Mouse (Mus musculus): ENCODE data around the gene Xlr3c.
"Not testable (repeated sequence)": the region's sequence is repeated elsewhere in the genome, so short reads cannot be mapped to it uniquely, and the experiment has no call there.

The Xlr3c gene

DNA sequence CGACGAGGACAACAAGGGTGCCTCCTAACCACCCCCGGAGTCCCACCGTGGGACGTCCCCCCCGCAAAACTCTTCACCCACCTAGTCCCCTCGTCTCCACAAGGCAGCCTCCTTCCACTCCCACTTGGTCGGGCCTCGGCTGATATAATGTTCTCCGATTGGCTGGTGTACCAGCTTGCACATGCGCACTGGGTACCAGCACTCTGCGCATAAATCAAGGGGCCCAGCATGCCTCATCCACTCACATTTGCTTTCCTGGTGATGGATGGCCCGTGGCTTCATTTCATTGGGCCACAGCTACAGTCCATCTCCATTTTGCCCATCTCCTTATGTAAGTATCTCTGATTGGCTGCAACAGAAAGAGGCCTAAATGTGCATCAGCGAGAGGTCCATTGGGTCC lies at the start of gene Xlr3c:
Gene Xlr3c, minus strand, starts transcription at position 121 of the 400 bp plus-strand sequence.
- DNase-seq (ENCODE audit: low spot score in 2 of 2), result not testable (repeated sequence)

DNA sequence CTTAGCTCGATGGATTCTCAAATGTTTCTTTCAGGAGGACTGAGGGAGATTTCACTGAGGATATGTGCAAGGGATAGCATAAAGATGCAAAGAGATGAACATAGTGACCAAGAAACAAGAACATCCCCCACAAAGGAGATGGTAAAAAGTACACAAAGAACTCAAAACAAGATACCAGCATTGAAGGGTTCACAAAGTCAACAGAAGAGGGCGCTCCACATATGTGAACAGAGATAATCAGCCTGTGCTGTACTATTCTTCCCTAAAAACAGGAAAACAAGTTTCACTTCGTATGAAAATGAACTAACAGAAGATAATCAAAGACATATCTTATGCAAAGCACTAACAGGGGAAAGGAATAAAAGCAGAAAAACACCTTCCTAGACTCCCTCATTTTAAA lies 47.3 kb upstream of the Xlr3c start:
- peak in 1 of 2 experiments; percentile 14 for DNase-seq (ENCODE audit: low spot score in 2 of 2)

DNA sequence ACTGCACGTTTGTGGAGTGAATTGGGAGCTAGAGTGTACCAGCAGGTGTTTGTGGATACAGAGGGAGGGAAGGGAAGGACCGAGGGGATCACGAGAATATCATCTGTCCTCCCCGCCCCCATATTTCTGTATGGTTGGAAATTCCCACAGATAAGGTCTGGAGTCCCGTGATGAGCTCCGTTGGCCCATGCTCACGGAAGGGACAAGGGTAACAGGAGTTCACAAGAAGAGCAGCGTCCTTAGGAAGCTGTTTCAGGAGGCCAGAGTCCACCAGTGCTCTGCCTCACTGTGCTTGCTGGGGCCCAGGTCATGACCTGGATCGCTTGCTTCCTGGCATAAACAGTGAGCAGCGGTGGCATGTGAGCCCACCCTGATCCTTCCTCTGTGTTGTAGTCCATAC lies 30.6 kb upstream of the Xlr3c start:
- not testable (repeated sequence) for DNase-seq (ENCODE audit: low spot score in 2 of 2)

DNA sequence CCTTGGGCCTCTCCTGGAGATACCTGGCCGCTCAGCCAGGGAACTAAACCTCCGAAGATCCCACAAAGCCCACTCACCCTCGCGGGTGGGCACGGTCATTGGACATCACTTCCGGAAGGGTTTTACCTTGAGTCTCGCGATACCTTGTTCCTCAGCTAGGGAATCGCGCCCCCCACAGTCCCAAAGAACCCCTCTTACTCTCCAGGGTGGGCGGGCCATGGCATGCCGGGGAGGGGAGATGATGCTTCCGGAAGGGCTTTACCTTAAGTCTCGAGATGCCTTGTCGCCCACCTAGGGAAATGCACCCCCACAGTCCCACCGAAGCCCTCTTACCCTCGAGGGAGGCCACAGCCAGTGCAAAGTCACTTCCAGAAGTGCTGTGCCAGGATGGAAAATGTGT lies 27.7 kb upstream of the Xlr3c start, which contains the start of the genes Xlr5a and Xlr5c:
Gene Xlr5a, minus strand, starts transcription at position 101 of the 400 bp plus-strand sequence.
Gene Xlr5c, minus strand, starts transcription at position 101 of the 400 bp plus-strand sequence.
- not testable (repeated sequence) for DNase-seq (ENCODE audit: low spot score in 2 of 2)

DNA sequence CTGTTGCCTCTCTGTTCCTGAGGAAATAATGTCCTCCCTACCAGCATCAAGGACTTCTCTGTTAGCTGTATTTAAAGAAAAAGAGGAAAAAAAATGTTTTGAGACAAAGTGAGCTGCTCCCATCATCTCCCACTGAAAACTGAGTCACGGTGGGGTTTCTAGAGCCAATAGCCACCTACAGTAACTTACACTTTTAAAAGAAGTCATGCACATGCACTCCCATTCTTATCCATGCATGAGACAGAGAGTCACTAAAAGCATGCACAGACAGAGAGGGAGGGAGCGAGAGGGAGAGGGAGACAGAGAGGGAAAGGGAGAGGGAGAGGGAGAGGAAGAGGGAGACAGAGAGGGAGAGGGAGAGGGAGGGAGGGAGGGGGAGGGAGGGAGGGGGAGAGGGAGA lies 2.8 kb downstream of the Xlr3c start:
- DNase-seq (ENCODE audit: low spot score in 2 of 2), result not testable (repeated sequence)

DNA sequence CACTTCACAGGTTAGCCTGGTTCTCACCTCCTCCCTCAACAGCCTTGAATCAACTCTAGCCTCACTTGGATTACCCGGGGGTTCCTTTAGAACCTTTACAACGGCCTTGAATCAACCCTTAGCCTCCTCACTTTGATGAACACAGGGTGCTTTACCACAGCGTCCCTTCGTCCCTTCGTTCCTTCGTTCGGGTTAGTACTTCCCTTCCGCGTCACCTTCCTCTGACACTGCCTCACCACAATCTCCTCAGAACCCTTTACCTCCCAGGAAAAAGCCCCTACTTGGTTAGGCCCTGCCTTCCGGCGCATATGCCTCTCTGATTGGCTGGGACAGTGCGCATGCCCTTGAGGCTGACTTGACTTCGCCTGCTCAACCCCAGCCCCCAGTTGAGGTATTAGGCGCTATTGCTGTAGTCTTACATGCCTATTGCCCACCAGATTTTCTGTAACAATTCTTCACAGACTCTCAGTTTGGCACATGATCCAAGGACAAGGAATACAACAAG lies 22.3 kb downstream of the Xlr3c start, which contains the start of gene Xlr4c:
Gene Xlr4c, minus strand, starts transcription at position 310 of the 505 bp plus-strand sequence.
- DNase-seq (ENCODE audit: low spot score in 2 of 2), result not testable (repeated sequence)

DNA sequence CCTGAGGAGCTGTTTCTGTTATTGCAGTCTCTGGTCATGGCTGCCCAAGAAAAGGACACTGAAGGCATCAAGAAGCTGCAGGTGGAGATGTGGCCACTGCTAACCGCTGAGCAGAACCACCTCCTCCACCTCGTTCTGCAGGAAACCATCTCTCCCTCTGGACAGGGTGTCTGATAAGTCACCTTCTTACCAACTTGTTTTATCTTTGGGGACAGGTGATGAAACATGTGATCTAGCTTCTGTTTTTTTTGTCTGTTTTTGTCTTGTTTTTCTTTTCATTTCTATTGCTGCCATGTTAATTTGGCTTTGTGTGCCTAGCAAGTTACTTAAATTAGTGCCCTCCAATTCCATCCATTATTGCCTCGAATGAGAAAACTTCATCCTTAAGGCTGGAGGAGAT lies 35.9 kb downstream of the Xlr3c start:
- DNase-seq (ENCODE audit: low spot score in 2 of 2), result no peak

DNA sequence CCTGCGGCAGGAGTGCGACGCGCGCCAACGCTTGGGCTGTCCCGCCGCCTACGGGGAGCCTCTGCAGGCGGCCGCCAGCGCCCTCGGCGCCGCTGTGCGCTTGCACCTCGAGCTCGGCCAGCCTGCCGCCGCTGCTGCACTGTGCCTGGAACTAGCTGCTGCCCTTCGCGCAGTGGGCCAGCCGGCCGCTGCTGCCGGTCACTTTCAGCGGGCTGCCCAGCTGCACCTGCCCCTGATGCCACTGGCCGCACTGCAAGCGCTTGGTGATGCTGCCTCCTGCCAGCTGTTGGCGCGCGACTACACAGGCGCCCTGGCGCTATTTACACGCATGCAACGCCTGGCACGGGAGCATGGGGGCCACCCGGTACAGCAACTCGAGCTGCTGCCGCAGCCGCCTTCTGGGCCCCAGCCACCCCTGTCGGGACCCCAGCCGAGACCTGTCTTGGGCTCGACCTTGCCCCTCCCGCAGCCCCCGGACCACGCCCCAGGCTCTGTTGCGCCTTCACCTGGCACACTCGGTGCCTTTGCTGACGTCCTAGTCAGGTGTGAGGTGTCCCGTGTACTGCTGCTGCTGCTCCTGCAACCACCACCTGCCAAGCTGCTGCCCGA lies 36.5 kb downstream of the Xlr3c start:
- peak; percentile 24 to 49 for DNase-seq (ENCODE audit: low spot score in 2 of 2)

DNA sequence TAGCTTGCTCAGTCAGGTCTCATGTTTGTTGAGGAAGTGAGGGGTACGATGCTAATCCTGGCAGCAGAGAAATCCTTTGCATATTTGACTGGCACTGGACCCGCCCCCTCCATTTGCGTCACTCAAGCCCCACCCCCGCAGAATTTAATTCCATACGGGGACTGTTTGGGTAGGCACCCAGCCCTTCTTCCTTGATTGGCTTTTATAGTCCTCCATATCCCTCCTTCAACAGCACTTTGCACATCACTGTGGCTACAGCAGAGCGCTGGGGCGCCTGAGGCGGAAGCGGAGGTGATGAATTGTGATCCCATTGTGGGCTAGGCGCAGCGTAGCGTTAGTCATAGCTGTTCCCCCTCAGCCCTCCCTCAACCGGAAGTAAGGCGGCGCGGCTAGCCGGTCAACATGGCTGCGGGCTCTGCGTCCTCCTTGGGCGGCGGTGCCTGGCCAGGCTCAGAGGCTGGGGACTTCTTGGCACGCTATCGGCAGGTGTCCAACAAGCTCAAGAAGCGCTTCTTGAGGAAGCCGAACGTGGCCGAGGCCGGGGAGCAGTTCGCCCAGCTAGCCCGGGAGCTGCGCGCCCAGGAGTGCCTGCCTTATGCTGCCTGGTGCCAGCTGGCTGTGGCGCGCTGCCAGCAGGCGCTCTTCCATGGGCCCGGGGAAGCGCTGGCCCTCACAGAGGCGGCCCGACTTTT lies 37.1 kb downstream of the Xlr3c start, which contains the start of gene F8a:
Gene F8a, plus strand, starts transcription at position 378 of the 692 bp plus-strand sequence.
- DNase-seq (ENCODE audit: low spot score in 2 of 2), result peak; percentile 36 to 74

DNA sequence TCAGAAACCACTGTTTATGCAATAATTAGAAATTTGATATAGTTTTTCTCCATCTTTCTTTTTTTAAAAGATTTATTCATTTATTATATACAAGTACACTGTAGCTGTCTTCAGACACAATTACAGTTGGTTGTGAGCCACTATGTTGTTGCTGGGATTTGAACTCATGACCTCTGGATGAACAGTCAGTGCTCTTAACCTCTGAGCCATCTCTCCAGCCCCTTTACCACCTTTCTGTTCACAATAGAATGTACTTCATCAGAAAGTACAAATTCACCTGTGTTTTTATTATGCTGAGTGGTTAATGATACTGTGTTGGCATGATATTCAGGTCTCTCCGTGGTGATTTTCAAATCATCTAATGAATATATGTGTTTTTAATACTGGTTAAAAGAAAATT lies 39.8 kb downstream of the Xlr3c start:
- DNase-seq (ENCODE audit: low spot score in 2 of 2), result no peak

DNA sequence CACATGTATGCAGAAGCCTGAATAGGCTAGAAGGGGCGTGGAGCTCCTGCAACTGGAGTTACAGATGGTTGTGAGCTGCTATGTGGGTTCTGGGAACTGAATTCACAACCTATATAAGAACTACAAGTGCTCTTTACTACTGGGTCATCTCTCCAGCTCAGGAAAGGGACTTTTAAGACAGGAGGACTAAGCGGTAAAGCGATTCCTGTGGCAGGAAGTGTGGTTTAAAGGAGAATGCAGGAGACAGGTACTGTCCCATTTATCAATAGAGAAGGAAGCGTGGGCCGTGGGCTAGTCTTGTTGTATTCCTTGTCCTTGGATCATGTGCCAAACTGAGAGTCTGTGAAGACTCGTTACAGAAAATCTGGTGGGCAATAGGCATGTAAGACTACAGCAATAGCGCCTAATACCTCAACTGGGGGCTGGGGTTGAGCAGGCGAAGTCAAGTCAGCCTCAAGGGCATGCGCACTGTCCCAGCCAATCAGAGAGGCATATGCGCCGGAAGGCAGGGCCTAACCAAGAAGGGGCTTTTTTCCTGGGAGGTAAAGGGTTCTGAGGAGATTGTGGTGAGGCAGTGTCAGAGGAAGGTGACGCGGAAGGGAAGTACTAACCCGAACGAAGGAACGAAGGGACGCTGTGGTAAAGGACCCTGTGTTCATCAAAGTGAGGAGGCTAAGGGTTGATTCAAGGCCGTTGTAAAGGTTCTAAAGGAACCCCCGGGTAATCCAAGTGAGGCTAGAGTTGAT lies 51.2 kb downstream of the Xlr3c start, which contains the start of gene Xlr4b:
Gene Xlr4b, plus strand, starts transcription at position 515 of the 746 bp plus-strand sequence.
- DNase-seq (ENCODE audit: low spot score in 2 of 2), result not testable (repeated sequence)
